Mouse (Mus musculus) forebrain, embryonic 13.5 days (tissue): ENCODE data around the gene Mlxipl. TPM values are rescaled to one million over a fixed set of nuclear protein-coding genes. Genes with fewer than 3 reads are reported as not detected.
"Not testable (repeated sequence)": the region's sequence is repeated elsewhere in the genome, so short reads cannot be mapped to it uniquely, and the experiment has no call there.

Source experiments
- ATAC-seq: fragments of 200-750 bp; cut with Nextera tagmentation; 2 replicates; pipeline ENCODE4 v1.8.0; 2017
- H3K27ac ChIP-seq: fragments of 300-500 bp; sonication (generic); 2 replicates; pipeline ENCODE4 v1.5.1; 2015; ENCODE audit warnings: inconsistent platforms, mild to moderate bottlenecking, moderate library complexity
- H3K27me3 ChIP-seq: fragments of 300-500 bp; sonication (generic); 2 replicates; pipeline ENCODE4 v1.6.1; 2015; ENCODE audit warnings: mild to moderate bottlenecking, inconsistent platforms
- H3K36me3 ChIP-seq: fragments of 300-500 bp; sonication (generic); 2 replicates; pipeline ENCODE4 v1.6.1; 2015; ENCODE audit warnings: mild to moderate bottlenecking, inconsistent platforms; ENCODE audit not compliant: poor library complexity, severe bottlenecking
- H3K4me1 ChIP-seq: fragments of 300-500 bp; sonication (generic); 2 replicates; pipeline ENCODE4 v1.6.1; 2015; ENCODE audit warnings: inconsistent platforms
- H3K4me2 ChIP-seq: fragments of 300-500 bp; sonication (generic); 2 replicates; pipeline ENCODE4 v1.6.1; 2015; ENCODE audit warnings: inconsistent platforms, mild to moderate bottlenecking, moderate library complexity
- H3K4me3 ChIP-seq: fragments of 300-500 bp; sonication (generic); 2 replicates; pipeline ENCODE4 v1.5.1; 2015; ENCODE audit warnings: mild to moderate bottlenecking, inconsistent platforms
- H3K9ac ChIP-seq: fragments of 300-500 bp; sonication (generic); 2 replicates; pipeline ENCODE4 v1.6.1; 2015; ENCODE audit warnings: mild to moderate bottlenecking, inconsistent platforms
- H3K9me3 ChIP-seq: fragments of 300-500 bp; sonication (generic); replicated peaks from 2 replicates; pipeline ENCODE4 v1.6.1; 2016; ENCODE audit warnings: inconsistent platforms
- WGBS: fragments of 180-500 bp; shearing (Covaris S2); methylation state at CpG from one replicate; pipeline ENCODE4 v1.1.7; 2015; 5-methylcytosine and 5-hydroxymethylcytosine counted together
- polyA plus RNA-seq: library from polyadenylated mRNA; unstranded; fragments of >200 nt; fragmentation: Nextera tagmentation; extraction: Ambion mirVana; gene quantifications from 2 replicates; pipeline ENCODE4 v1.2.1, GENCODE M21; 2015

Mlxipl gene
- polyA plus RNA-seq: 1.4 and 1.6 TPM in 2 replicates

DNA sequence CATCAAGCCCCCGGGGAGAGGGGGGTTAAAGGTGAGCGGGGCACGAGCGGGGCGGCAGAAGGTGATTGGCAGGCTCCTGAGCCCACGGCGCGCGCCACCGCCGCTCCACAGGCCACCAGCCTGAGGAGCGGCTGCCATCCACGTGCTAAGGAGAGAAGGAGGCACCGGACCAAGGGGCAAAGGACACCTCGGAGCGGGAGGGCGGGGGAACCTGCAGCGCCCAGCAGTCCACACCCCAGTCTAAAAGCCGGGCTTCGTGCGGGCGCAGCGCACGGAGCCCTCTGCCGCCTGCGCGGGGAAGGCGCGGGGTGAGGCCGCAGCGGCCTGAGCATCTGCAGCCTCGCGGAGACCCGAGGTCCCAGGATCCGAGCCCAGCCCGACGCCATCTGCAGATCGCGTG lies at the start of gene Mlxipl:
TSS of gene Mlxipl (plus strand) at position 238 of the 400 bp plus-strand sequence.
- Histone ChIP-seq H3K4me2 (peak within 1 kb of the TSS; percentile 47), H3K27ac (no peak within 1 kb of the TSS), H3K27me3 (peaks cover 58% of the 10 kb centered on the region), H3K4me3 (peak within 1 kb of the TSS; percentile 9; the same call in 1 of the 2 replicates), H3K36me3 (no peaks in the 10 kb centered on the region), H3K9me3 (no peaks in the 10 kb centered on the region), H3K4me1 (peaks cover 5% of the 10 kb centered on the region; the same call in 1 of the 2 replicates), H3K9ac (peak within 1 kb of the TSS; percentile 43; the same call in 1 of the 2 replicates)
- 2% methylated on average over 39 of the region's 39 CpGs for WGBS
- no peak for ATAC-seq

DNA sequence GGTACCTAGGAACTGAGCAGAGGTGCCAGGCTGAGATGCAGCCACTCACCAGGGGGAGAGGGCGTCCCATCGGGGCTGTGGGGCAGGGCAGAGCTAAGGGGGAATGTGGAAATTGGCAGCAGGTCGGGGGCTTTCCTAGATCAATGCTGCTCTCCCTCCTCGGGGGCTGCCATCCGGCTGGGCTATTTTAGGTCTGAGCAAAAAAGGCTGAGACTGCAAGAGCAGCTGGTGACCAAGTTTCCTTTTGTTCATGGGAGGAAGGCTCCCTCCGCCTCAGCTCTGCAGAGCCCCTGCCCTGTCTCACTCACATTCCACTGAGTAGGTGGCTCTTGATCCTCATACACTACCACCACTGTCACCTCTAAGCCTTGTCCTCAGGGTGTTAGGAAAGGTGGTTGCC lies 49.6 kb upstream of the Mlxipl start:
- Histone ChIP-seq H3K9me3 (no peaks in the 10 kb centered on the region), H3K4me3 (no peak overlapping the region), H3K27ac (peak overlapping the region; percentile 31; the same call in 1 of the 2 replicates), H3K4me2 (no peak overlapping the region), H3K9ac (peak overlapping the region; percentile 30; the same call in 1 of the 2 replicates), H3K27me3 (no peaks in the 10 kb centered on the region), H3K4me1 (no peaks in the 10 kb centered on the region), H3K36me3 (peaks cover 10% of the 10 kb centered on the region; the same call in 1 of the 2 replicates)
- no peak for ATAC-seq
- WGBS: 29% methylated on average over 6 of the region's 6 CpGs

DNA sequence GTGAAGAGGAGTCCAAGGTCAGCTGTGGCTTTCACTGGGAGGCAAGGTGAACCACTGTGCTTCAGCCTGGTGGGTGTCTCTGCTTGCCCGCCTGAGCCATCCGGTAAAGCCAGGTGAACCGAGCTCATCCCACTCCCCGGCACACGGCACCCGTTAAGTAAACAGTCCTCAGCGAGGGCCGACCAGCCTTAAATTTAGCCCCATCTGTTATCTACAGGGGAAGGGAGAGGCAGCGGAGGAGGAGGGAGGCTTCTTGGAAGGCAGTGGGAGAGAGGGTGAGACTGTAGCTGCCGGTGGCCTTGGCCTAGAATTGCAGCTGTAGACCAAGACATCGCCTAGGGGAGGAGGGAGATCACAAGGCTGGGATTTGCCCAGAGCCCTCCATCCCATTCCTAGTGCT lies 48.9 kb upstream of the Mlxipl start:
- H3K4me1 ChIP-seq: no peaks in the 10 kb centered on the region
- H3K36me3 ChIP-seq: peaks cover 15% of the 10 kb centered on the region
- H3K4me3 ChIP-seq: no peak overlapping the region
- no peak for ATAC-seq
- no peak overlapping the region for H3K9ac ChIP-seq
- no peaks in the 10 kb centered on the region for H3K9me3 ChIP-seq
- no peak overlapping the region for H3K27ac ChIP-seq
- H3K27me3 ChIP-seq: no peaks in the 10 kb centered on the region
- 87% methylated on average over 11 of the region's 11 CpGs for WGBS
- H3K4me2 ChIP-seq: no peak overlapping the region

DNA sequence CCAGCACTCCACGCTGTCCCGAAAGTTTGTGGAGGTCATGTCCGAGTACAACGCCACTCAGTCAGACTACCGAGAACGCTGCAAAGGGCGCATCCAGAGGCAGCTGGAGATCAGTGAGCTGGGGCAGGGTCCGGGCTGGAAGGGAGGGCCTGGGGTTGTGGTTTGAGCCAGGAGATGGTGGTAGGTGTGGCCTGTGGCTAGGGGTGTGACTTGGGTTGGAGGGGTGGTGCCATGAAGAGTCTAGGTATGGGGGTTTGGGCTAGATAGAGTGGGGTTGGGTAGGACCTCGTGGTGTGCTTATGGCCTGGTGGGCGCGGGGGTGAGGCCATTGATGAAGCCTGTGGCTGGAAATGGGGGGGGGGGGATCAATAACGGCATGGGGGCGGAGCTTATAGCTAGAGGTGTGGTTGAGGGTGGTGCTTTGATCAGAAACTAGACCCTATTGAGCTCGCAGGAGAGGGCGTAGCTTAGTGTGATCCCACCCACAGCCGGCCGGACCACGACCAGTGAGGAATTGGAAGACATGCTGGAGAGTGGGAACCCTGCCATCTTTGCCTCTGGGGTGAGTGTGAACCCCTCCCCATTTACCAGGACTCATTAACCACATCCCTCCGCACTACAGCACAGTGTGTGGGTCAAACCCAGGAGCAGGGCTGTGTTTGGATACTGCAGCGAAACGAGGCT lies 47.4 kb upstream of the Mlxipl start:
- 28% methylated on average over 19 of the region's 21 CpGs for WGBS
- no peak overlapping the region for H3K4me2 ChIP-seq
- no peaks in the 10 kb centered on the region for H3K9me3 ChIP-seq
- no peak overlapping the region for H3K4me3 ChIP-seq
- no peak for ATAC-seq
- H3K27me3 ChIP-seq: no peaks in the 10 kb centered on the region
- H3K36me3 ChIP-seq: peaks cover 17% of the 10 kb centered on the region
- no peak overlapping the region for H3K9ac ChIP-seq
- no peaks in the 10 kb centered on the region for H3K4me1 ChIP-seq
- H3K27ac ChIP-seq: no peak overlapping the region

DNA sequence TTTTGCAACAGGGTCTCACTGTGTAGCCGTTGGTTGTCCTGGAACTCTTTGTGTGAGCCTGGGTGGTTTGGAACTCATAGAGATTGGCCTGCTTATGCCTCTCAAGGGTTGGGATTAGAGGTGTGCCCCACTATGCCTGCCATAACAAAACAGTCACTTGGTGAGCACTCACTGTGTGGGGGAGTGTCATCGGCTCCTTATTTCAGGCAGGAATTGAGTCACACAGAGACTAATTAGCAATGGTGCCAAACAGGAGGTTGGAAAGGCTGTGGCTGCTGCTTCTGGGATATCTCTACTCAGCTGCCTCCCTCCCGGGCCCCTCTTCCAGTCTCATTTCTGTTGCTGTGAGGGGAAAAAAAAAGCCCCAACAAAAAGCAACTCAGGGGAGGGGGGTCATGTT lies 45.1 kb upstream of the Mlxipl start:
- Histone ChIP-seq H3K9ac (no peak overlapping the region), H3K27me3 (no peaks in the 10 kb centered on the region), H3K4me1 (no peaks in the 10 kb centered on the region), H3K4me2 (no peak overlapping the region), H3K4me3 (no peak overlapping the region), H3K27ac (no peak overlapping the region), H3K36me3 (peaks cover 26% of the 10 kb centered on the region), H3K9me3 (no peaks in the 10 kb centered on the region)
- ATAC-seq: no peak
- 90% methylated on average over 3 of the region's 3 CpGs for WGBS

DNA sequence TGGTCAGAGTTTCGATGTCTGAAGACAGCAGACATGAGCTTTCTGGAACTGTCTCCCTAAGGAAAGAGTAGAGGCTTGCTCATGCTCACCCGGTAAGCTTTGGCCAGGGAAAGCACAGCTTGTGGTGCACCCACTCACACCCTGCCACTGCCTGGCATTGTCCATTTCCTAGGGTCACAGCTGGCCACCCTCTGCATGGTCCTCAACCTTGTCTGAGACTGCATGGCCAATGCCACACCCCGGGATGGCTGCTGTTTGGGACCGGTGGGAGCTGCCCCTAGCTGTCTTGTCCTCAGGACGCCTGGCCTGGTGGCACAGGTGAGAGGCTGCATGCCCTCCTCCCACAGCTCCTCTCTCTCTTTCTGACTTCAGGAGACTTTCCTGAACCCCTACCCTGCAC lies 41.2 kb upstream of the Mlxipl start:
- H3K27me3 ChIP-seq: no peaks in the 10 kb centered on the region
- H3K9me3 ChIP-seq: no peaks in the 10 kb centered on the region
- no peak overlapping the region for H3K27ac ChIP-seq
- ATAC-seq: no peak
- peaks cover 46% of the 10 kb centered on the region for H3K36me3 ChIP-seq
- H3K4me3 ChIP-seq: no peak overlapping the region
- H3K9ac ChIP-seq: no peak overlapping the region
- WGBS: 95% methylated on average over 5 of the region's 5 CpGs
- no peak overlapping the region for H3K4me2 ChIP-seq
- no peaks in the 10 kb centered on the region for H3K4me1 ChIP-seq

DNA sequence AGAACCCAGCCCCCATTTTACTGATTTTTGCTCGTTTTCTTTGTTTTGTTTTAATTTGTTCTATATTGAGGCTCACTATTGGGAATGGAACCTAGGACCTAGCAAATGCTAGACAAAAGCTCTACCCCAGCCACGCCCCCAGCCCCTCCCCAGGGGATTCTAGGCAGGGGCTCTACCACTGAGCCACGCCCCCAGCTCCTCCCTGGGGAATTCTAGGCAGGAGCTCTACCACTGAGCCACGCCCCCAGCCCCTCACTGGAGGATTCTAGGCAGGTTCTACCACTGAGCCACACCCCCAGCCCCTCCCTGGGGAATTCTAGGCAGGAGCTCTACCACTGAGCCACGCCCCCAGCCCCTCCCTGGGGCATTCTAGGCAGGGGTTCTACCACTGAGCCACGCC lies 40.4 kb upstream of the Mlxipl start:
- H3K9me3 ChIP-seq, H3K27ac ChIP-seq, H3K9ac ChIP-seq, H3K27me3 ChIP-seq, H3K4me2 ChIP-seq, H3K4me3 ChIP-seq, H3K4me1 ChIP-seq, ATAC-seq: not testable (repeated sequence)
- peaks cover 53% of the 10 kb centered on the region for H3K36me3 ChIP-seq
- 89% methylated on average over 6 of the region's 6 CpGs for WGBS

DNA sequence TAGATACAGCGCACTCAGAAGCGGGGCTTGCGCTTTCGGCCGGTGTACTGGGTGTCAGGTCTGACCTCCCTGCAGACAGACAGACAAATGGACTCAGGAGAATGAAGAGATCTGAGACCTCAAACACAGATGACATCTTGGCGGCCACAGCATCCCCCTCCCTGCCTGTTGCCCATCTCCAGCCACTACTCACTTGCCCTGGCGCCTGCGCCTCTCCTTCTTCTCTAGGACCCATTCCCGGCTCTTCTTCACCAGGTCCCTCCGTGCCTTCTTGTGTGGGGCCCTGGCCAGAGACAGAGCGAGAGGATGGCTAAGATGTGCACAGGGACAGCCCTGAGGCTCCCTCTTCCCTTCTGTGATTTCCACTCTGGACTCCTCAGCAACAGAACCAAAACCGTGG lies 36.3 kb upstream of the Mlxipl start:
- H3K4me3 ChIP-seq: no peak overlapping the region
- no peaks in the 10 kb centered on the region for H3K9me3 ChIP-seq
- ATAC-seq: no peak
- no peak overlapping the region for H3K9ac ChIP-seq
- H3K27ac ChIP-seq: no peak overlapping the region
- no peaks in the 10 kb centered on the region for H3K4me1 ChIP-seq
- H3K27me3 ChIP-seq: no peaks in the 10 kb centered on the region
- peaks cover 76% of the 10 kb centered on the region for H3K36me3 ChIP-seq
- 92% methylated on average over 12 of the region's 12 CpGs for WGBS
- H3K4me2 ChIP-seq: no peak overlapping the region

DNA sequence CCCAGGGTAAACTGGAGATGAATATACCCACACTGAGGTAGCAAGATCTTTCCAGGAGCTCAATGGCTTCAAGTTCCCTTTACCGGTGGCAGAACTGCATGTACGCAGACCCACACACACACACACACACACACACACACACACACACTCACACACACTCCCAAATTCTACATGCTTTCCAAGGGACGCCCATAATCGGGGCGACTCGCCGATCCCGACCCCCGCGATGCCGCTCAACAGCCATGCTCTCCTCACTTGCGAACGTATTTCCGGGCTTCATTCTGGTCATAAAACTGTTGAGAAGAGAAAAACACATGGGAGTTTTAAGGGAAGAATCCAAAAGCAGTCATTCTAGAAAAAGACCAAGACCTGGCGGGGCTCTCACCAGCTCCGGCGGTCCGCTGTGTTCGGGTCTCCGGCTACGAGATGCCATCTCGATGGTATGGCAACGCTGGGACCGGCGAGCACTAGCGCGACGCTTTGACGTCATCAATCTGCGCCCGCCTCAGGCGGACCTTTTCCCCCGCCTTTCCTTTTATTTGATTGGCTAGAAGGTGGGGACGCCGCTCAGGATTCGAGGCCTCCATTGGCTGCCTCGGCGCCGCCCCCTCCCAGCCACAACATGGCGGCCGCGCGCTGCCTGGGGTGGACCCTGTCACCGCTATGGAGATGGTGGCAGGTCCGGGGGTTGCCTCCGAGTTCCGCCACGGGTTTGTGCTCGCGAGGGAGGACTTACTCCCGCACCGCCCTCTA lies 25.9 kb upstream of the Mlxipl start, which contains the start of gene Dnajc30:
TSS of gene Dnajc30 (plus strand) at position 574 of the 753 bp plus-strand sequence.
- peak within 1 kb of the TSS; percentile 97 for H3K4me2 ChIP-seq
- H3K27ac ChIP-seq: peak within 1 kb of the TSS; percentile 51; the same call in 1 of the 2 replicates
- under 1% methylated on average over 52 of the region's 52 CpGs for whole genome bisulfite sequencing
- no peaks in the 10 kb centered on the region for H3K9me3 ChIP-seq
- H3K27me3 ChIP-seq: no peaks in the 10 kb centered on the region
- peak; percentile 98 for ATAC-seq
- H3K9ac ChIP-seq: peak within 1 kb of the TSS; percentile 91
- H3K36me3 ChIP-seq: peaks cover 56% of the 10 kb centered on the region
- H3K4me3 ChIP-seq: peak within 1 kb of the TSS; percentile 94
- H3K4me1 ChIP-seq: peaks cover 24% of the 10 kb centered on the region

DNA sequence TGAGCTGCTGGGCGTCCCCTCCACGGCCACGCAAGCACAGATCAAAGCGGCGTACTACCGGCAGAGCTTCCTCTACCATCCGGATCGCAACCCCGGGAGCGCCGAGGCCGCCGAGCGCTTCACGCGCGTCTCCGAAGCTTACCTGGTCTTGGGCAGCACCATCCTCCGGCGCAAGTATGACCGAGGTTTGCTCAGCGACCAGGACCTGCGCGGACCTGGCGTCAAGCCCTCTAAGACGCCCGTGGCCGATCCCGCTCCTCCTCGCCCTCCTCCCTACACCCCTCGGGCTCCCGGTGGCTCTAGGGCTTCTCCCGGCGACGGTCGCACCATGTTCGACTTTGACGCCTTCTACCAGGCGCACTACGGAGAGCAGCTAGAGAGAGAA lies 25.3 kb upstream of the Mlxipl start:
- peak overlapping the region; percentile 91 for H3K9ac ChIP-seq
- peaks cover 24% of the 10 kb centered on the region for H3K4me1 ChIP-seq
- peak; percentile 60 for ATAC-seq
- H3K9me3 ChIP-seq: no peaks in the 10 kb centered on the region
- H3K4me2 ChIP-seq: peak overlapping the region; percentile 97
- H3K36me3 ChIP-seq: peaks cover 50% of the 10 kb centered on the region
- H3K27me3 ChIP-seq: no peaks in the 10 kb centered on the region
- peak overlapping the region; percentile 94 for H3K4me3 ChIP-seq
- WGBS: under 1% methylated on average over 40 of the region's 40 CpGs
- peak overlapping the region; percentile 51; the same call in 1 of the 2 replicates for H3K27ac ChIP-seq

DNA sequence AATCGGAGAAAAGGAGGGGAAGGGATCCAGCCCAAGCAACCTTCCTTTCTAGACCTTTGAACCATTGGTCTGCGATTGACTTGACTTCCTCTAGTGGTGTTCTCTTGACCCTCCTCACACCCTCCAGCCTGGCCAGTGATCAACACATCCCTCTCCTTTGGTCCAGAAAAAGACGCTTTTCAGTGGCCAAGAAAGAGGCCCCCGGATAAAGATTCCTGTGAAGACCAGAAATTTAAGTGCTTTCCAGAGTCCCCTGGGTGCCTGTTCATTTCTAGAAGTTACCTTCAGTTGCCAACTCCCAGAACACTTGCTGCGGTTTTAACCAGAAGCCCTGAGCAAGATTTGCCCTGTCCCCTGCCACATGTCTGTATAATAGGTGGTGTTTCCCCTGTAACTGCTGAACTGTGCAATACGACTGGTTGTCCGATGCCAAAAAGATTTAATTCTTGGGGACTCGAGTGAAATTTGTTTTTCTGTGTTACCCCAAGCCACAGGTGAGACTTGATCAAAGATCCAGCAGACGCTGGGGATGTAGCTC lies 24.7 kb upstream of the Mlxipl start, which contains the start of gene Bud23:
TSS of gene Bud23 (minus strand) at position 51 of the 538 bp plus-strand sequence.
- peaks cover 44% of the 10 kb centered on the region for H3K36me3 ChIP-seq
- peak within 1 kb of the TSS; percentile 94 for H3K4me3 ChIP-seq
- not testable (repeated sequence) for H3K27me3 ChIP-seq, H3K9me3 ChIP-seq, ATAC-seq
- H3K9ac ChIP-seq: peak within 1 kb of the TSS; percentile 91
- WGBS: 73% methylated on average over 9 of the region's 9 CpGs
- peaks cover 24% of the 10 kb centered on the region for H3K4me1 ChIP-seq
- peak within 1 kb of the TSS; percentile 51; the same call in 1 of the 2 replicates for H3K27ac ChIP-seq
- peak within 1 kb of the TSS; percentile 97 for H3K4me2 ChIP-seq

DNA sequence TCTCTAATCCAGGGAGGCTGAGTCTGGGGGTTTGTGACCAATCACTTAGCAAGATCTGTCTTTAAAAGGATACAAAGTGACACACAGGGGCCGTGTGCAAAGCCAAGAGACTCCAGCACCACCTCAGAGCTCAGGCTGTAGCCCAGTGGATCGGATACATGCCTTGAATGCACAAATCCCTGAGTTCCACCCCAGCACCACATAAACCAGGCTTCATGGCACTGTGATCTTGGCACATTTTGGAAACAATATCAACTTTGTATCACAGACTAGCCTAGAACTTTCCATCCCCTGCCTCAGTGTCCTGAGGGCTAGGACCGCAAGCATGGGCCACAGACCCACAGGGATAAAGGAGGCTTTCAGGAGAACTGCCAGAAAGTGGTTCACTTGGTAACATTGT lies 23.7 kb upstream of the Mlxipl start:
- Histone ChIP-seq H3K4me3 (no peak overlapping the region), H3K27me3 (no peaks in the 10 kb centered on the region), H3K36me3 (peaks cover 34% of the 10 kb centered on the region), H3K27ac (no peak overlapping the region), H3K4me2 (no peak overlapping the region), H3K4me1 (peaks cover 24% of the 10 kb centered on the region), H3K9ac (no peak overlapping the region), H3K9me3 (no peaks in the 10 kb centered on the region)
- ATAC-seq: no peak
- 88% methylated on average over 3 of the region's 3 CpGs for WGBS
